Mouse (Mus musculus): ENCODE data around the gene Muc13. TPM values are rescaled to one million over a fixed set of nuclear protein-coding genes. Genes with fewer than 3 reads are reported as not detected.

Gene Muc13
- not detected in 2 replicates for polyA plus RNA-seq (2015; fragmentation: Nextera tagmentation; extraction: Ambion mirVana)

GRCm38 (mm10) chr16:33793846-33794791 is at the start of gene Muc13:
Gene Muc13, plus strand, starts transcription at chr16:33794037.

DNA sequence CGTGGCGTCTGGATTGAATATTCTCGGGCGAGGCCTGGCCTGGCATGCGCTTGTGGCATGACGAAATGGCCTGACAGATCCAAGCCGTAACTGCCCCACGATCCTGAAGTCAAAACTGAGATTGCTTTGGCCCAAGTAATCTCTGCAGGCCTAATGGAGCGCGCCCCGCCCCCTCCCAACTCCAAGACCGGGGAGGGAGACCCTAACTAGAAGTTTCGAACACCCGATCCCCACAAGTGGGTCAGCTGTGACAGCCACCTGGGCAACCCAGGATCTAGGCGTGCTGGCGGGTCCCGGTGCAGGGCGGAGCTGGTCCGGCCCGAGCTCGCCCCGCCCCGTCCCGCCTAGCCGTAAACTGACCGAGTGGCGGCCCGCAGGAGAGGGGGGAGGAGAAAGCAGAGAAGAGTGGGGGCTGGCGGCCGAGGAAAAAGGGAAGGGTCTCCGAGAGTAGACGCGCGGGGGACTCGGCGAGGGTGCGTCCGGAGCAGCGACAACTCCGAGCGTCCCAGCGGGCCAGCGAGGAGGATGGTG is 35.5 kb downstream of the Muc13 start, which contains the start of gene Itgb5:
Itgb5 (plus strand) TSS at position 365 of the 531 bp plus-strand sequence.

Other genes starting within 250 kb of the Muc13 start
- gene Heg1, start 109.7 kb upstream of the Muc13 start, polyA plus RNA-seq (2015; fragmentation: Nextera tagmentation; extraction: Ambion mirVana): 5.9 and 6.1 TPM in 2 replicates
- 20.9 and 22.4 TPM in 2 replicates for gene Itgb5, start 35.6 kb downstream of the Muc13 start, polyA plus RNA-seq (2015; fragmentation: Nextera tagmentation; extraction: Ambion mirVana)
- gene Umps, start 173.0 kb downstream of the Muc13 start, polyA plus RNA-seq (2015; fragmentation: Nextera tagmentation; extraction: Ambion mirVana): 17.5 and 18.7 TPM in 2 replicates

Measured in neural tube, postnatal 0 days (tissue).